Mouse (Mus musculus) E14TG2a.4 (cell line): ENCODE measurements around the gene Tmem119.

Source experiments
- H3K27me3 ChIP-seq: 2 replicates; pipeline ENCODE4 v1.6.1; 2014; ENCODE audit warnings: low read length, control low read depth; ENCODE audit not compliant: insufficient read depth
- H3K36me3 ChIP-seq: 2 replicates; pipeline ENCODE4 v1.6.1; 2014; ENCODE audit warnings: low read length, control low read depth; ENCODE audit not compliant: insufficient read depth
- H3K4me1 ChIP-seq: replicated peaks from 2 replicates; pipeline ENCODE4 v1.6.1; 2014; ENCODE audit warnings: low read depth, low read length, control low read depth
- H3K4me3 ChIP-seq: replicated peaks from 2 replicates; pipeline ENCODE4 v1.5.1; 2014; ENCODE audit warnings: mild to moderate bottlenecking, low read length
- H3K9me3 ChIP-seq: 2 replicates; pipeline ENCODE4 v1.6.1; 2014; ENCODE audit warnings: low read length, control low read depth
- CTCF ChIP-seq: conservative IDR thresholded peaks from 2 replicates; pipeline ENCODE4 v1.5.1; 2014; ENCODE audit warnings: low read length
- NANOG ChIP-seq: IDR thresholded peaks from 2 replicates; pipeline ENCODE4 v1.6.1; 2014; ENCODE audit warnings: borderline replicate concordance, low read length, mixed read lengths
- POU5F1 ChIP-seq: IDR thresholded peaks from 2 replicates; pipeline ENCODE4 v1.6.1; 2014; ENCODE audit warnings: low read length, borderline replicate concordance

Tmem119 gene

DNA sequence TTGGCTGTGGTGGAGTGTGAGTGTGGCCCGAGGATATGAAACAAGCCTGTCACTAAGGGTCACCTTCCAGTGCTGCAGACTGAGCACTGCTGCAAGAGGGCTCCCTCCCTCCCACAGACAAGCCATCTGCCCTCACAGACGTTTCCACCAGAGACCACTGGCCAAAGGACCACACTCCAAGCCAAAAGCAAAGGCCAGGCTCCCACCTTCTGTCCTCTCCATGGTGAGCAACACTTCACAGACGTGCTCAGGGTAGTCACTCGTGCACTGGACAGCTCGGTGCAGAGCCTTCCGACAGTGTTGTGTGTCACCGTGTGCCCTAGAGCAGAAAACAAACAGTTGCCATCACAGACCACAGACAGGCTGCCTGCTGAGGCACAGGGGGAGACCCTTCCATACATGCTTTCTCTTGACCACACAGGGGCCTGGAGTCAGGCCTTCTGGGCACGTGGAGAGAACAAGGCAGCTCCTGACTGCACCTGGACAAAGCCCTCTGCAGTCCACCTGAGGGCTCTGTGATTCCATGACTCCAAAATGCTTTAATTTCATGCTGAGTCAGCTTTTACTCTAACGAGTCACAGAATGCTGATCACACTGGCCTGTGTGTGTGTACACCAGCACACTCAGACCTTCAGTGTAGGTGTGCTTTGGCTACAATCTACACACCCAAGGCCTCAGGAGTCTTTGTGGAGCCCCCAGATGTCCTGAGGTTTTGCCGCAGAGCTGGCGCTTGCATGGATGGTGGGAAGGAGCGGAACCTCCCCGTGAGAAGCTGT is 51.6 kb downstream of the Tmem119 start:
- Histone ChIP-seq H3K4me1 (peaks cover 75% of the 10 kb centered on the region), H3K4me3 (no peak overlapping the region), H3K9me3 (no peaks in the 10 kb centered on the region), H3K36me3 (peaks cover 100% of the 10 kb centered on the region), H3K27me3 (no peaks in the 10 kb centered on the region)
- TF ChIP-seq NANOG (no peak), CTCF (no peak), POU5F1 (no peak)

DNA sequence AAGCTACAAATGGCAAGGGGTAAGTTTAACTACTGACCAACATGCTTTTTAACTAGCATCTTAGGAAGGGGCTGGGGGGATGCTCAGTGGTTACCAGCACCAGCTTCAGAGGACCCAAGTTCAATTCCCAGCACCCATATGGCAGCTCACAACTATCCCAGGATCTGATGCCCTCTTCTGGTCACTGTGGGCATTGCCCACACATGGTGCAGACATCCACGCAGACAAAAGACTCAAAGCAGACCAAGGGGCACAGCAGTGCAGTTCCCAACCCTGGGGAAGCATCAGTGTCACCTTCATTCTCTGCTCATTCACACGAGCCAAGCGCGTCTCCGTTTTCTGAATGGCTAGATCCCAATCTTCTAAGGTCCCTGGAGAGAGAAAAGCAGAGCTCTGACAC is 52.7 kb downstream of the Tmem119 start:
- TF ChIP-seq CTCF = peak; percentile 64
- no peak for TF ChIP-seq POU5F1
- Histone ChIP-seq H3K36me3 (peaks cover 100% of the 10 kb centered on the region), H3K4me1 (peaks cover 79% of the 10 kb centered on the region), H3K27me3 (no peaks in the 10 kb centered on the region), H3K9me3 (no peaks in the 10 kb centered on the region), H3K4me3 (no peak overlapping the region)
